Mouse (Mus musculus): ENCODE measurements at regions not wholly inside any gene's neighbourhood (a gene's known extent, or its start where the extent isn't known, plus 50 kb on each side); places are given as distances from the start of the nearest gene placed in this dataset.

DNA sequence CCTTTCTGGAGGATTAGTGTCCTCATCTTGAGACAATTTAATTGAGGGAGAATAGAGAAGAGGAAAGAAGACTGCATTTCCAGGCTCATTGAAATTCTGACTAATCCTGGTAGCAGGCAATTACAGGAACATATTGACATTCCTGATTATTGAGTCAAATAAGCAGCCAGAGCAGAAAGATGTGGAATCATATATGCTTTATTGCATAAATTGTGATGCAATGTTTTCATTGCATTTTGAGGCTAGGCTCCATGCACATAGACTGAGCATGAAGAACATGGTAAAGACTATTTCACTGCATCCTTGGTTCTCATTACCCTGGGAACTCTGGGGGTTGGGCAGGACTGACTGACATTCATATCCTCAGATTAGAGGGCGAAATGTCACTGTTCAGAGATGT, 116.0 kb downstream of the Alg10b start:
- no peaks in the 10 kb centered on the region for H3K27me3 ChIP-seq (ENCODE audit: insufficient read depth, poor library complexity, severe bottlenecking)
- H3K36me3 ChIP-seq = no peaks in the 10 kb centered on the region
- 92% methylated on average over 1 of the region's 1 CpGs for WGBS
- no peaks in the 10 kb centered on the region for H3K9me3 ChIP-seq
- H3K4me3 ChIP-seq = no peak overlapping the region
- H3K27ac ChIP-seq = no peak overlapping the region
- no peaks in the 10 kb centered on the region for H3K4me1 ChIP-seq (replicated peaks)
- no peak for DNase-seq (ENCODE audit: low spot score)

- no peaks in the 10 kb centered on the region for H3K27me3 ChIP-seq (ENCODE audit: insufficient read depth, poor library complexity, severe bottlenecking)
- no peak overlapping the region for H3K4me3 ChIP-seq
- WGBS = 90% methylated on average over 2 of the region's 2 CpGs
- no peaks in the 10 kb centered on the region for H3K36me3 ChIP-seq
- H3K4me1 ChIP-seq (replicated peaks) = peaks cover 3% of the 10 kb centered on the region; the same call in 1 of the 2 replicates
- H3K9me3 ChIP-seq = no peaks in the 10 kb centered on the region
- no peak overlapping the region for H3K27ac ChIP-seq
- no peak for DNase-seq (ENCODE audit: low spot score)
Observed at GRCm38 (mm10) chr15:90341261-90341660, 117.2 kb downstream of the Alg10b start.

- 80% methylated on average over 1 of the region's 1 CpGs for WGBS
- Histone ChIP-seq H3K27ac (no peak overlapping the region), H3K4me1 (replicated peaks) (peaks cover 9% of the 10 kb centered on the region; the same call in 1 of the 2 replicates), H3K27me3 (ENCODE audit: insufficient read depth, poor library complexity, severe bottlenecking) (no peaks in the 10 kb centered on the region), H3K36me3 (no peaks in the 10 kb centered on the region), H3K4me3 (no peak overlapping the region), H3K9me3 (peaks cover 3% of the 10 kb centered on the region; the same call in 1 of the 2 replicates)
- DNase-seq (ENCODE audit: low spot score) = no peak
Observed at GRCm38 (mm10) chr15:90343771-90344170, 119.7 kb downstream of the Alg10b start.

DNA sequence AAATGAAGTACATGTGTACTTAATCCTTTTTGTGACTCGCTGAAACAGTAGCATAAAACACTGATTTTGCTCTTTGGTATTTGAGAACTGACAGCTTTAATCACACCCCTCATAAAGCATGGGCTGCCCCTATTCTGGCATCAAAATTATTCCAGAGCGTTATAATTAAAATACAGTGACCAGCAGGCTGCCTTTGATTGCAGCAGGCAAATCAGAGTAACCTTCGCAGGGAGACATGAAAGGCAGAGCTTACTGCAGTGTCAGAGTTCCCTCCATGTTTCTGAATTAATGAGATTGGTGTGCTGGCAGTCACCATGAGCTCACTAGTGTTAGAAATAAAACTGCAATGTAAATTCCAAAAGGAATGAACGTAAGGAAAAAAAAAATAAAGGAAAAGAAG, 120.8 kb downstream of the Alg10b start:
- peaks cover 9% of the 10 kb centered on the region; the same call in 1 of the 2 replicates for H3K4me1 ChIP-seq (replicated peaks)
- H3K27me3 ChIP-seq (ENCODE audit: insufficient read depth, poor library complexity, severe bottlenecking) = no peaks in the 10 kb centered on the region
- H3K36me3 ChIP-seq = no peaks in the 10 kb centered on the region
- WGBS = 60% methylated on average over 4 of the region's 4 CpGs
- peaks cover 3% of the 10 kb centered on the region; the same call in 1 of the 2 replicates for H3K9me3 ChIP-seq
- DNase-seq (ENCODE audit: low spot score) = no peak
- H3K4me3 ChIP-seq = no peak overlapping the region
- no peak overlapping the region for H3K27ac ChIP-seq

DNA sequence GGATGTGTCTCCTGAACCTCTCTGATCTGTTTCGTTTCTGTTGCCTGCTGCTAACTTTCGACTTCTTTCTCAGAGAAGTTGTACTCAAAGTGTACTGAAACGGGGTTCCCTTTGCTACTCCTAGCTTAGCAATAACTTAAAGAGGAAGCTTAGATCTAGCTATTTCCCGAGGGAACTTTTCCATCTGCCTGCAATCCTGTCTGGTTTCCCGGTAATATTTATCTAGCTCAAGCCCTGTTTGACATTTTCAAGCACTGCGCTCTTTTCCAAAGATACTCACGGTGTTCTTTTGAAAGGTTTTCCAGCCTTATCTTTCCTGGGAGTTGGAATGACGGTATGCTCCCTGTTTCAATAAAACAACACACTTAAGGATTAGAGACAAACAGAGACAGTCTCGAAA, 122.1 kb downstream of the Alg10b start:
- 64% methylated on average over 9 of the region's 9 CpGs for WGBS
- Histone ChIP-seq H3K27ac (no peak overlapping the region), H3K27me3 (ENCODE audit: insufficient read depth, poor library complexity, severe bottlenecking) (no peaks in the 10 kb centered on the region), H3K36me3 (no peaks in the 10 kb centered on the region), H3K4me3 (no peak overlapping the region), H3K4me1 (replicated peaks) (peaks cover 9% of the 10 kb centered on the region; the same call in 1 of the 2 replicates), H3K9me3 (peaks cover 3% of the 10 kb centered on the region; the same call in 1 of the 2 replicates)
- DNase-seq (ENCODE audit: low spot score) = no peak

GRCm38 (mm10) chr15:90346757-90347156, 122.6 kb downstream of the Alg10b start:
- no peak for DNase-seq (ENCODE audit: low spot score)
- H3K27ac ChIP-seq = 0 out of 2 replicates have a peak overlapping the region, but pooled peaks have one; percentile 40
- H3K4me1 ChIP-seq (replicated peaks) = peaks cover 9% of the 10 kb centered on the region; the same call in 1 of the 2 replicates
- no peaks in the 10 kb centered on the region for H3K36me3 ChIP-seq
- no peaks in the 10 kb centered on the region for H3K27me3 ChIP-seq (ENCODE audit: insufficient read depth, poor library complexity, severe bottlenecking)
- H3K4me3 ChIP-seq = no peak overlapping the region
- 80% methylated on average over 9 of the region's 9 CpGs for WGBS
- peaks cover 3% of the 10 kb centered on the region; the same call in 1 of the 2 replicates for H3K9me3 ChIP-seq

GRCm38 (mm10) chr15:90351898-90352297, 127.8 kb downstream of the Alg10b start:
- Histone ChIP-seq H3K4me3 (no peak overlapping the region), H3K4me1 (replicated peaks) (no peaks in the 10 kb centered on the region), H3K36me3 (no peaks in the 10 kb centered on the region), H3K27ac (no peak overlapping the region), H3K27me3 (ENCODE audit: insufficient read depth, poor library complexity, severe bottlenecking) (no peaks in the 10 kb centered on the region), H3K9me3 (peaks cover 3% of the 10 kb centered on the region; the same call in 1 of the 2 replicates)
- WGBS = 88% methylated on average over 3 of the region's 3 CpGs
- DNase-seq (ENCODE audit: low spot score) = no peak

- Histone ChIP-seq H3K4me3 (no peak overlapping the region), H3K27me3 (ENCODE audit: insufficient read depth, poor library complexity, severe bottlenecking) (no peaks in the 10 kb centered on the region), H3K36me3 (no peaks in the 10 kb centered on the region), H3K27ac (no peak overlapping the region), H3K9me3 (peaks cover 3% of the 10 kb centered on the region; the same call in 1 of the 2 replicates), H3K4me1 (replicated peaks) (no peaks in the 10 kb centered on the region)
- no peak for DNase-seq (ENCODE audit: low spot score)
Observed at GRCm38 (mm10) chr15:90365656-90366055, 141.5 kb downstream of the Alg10b start.

DNA sequence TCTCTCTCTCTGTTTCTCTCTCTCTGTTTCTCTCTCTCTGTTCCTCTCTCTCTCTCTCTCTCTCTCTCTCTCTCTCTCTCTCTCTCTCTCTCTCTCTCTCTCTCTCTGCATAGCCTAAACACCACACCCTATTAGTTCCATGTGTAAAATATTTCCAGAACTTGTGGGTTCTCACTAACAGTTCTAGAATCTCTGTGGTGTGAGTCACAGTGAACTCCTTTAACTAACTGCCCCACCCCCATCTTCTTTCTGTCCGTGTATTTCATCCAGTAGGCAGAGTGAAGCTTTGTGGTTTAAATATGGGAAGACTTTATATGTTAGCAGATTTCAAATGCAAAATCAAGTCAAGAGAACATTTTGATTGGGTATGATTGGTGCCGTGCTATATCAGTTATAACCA, 153.8 kb downstream of the Alg10b start:
- no peaks in the 10 kb centered on the region for H3K27me3 ChIP-seq (ENCODE audit: insufficient read depth, poor library complexity, severe bottlenecking)
- H3K4me1 ChIP-seq (replicated peaks) = no peaks in the 10 kb centered on the region
- DNase-seq (ENCODE audit: low spot score) = no peak
- H3K27ac ChIP-seq = no peak overlapping the region
- H3K36me3 ChIP-seq = no peaks in the 10 kb centered on the region
- no peak overlapping the region for H3K4me3 ChIP-seq
- 86% methylated on average over 2 of the region's 2 CpGs for WGBS
- no peaks in the 10 kb centered on the region for H3K9me3 ChIP-seq

- DNase-seq (ENCODE audit: low spot score) = no peak
- Histone ChIP-seq H3K27ac (no peak overlapping the region), H3K9me3 (no peaks in the 10 kb centered on the region), H3K27me3 (ENCODE audit: insufficient read depth, poor library complexity, severe bottlenecking) (no peaks in the 10 kb centered on the region), H3K4me1 (replicated peaks) (peaks cover 20% of the 10 kb centered on the region), H3K4me3 (no peak overlapping the region), H3K36me3 (no peaks in the 10 kb centered on the region)
- WGBS = 84% methylated on average over 3 of the region's 3 CpGs
Observed at GRCm38 (mm10) chr15:90396961-90397360, 172.8 kb downstream of the Alg10b start.

- Histone ChIP-seq H3K36me3 (no peaks in the 10 kb centered on the region), H3K27me3 (ENCODE audit: insufficient read depth, poor library complexity, severe bottlenecking) (no peaks in the 10 kb centered on the region), H3K9me3 (no peaks in the 10 kb centered on the region), H3K27ac (no peak overlapping the region), H3K4me3 (no peak overlapping the region), H3K4me1 (replicated peaks) (peaks cover 20% of the 10 kb centered on the region)
- 92% methylated on average over 2 of the region's 2 CpGs for WGBS
- DNase-seq (ENCODE audit: low spot score) = no peak
Observed at GRCm38 (mm10) chr15:90397691-90398377, 173.7 kb downstream of the Alg10b start.

- Histone ChIP-seq H3K36me3 (no peaks in the 10 kb centered on the region), H3K27ac (no peak overlapping the region), H3K27me3 (ENCODE audit: insufficient read depth, poor library complexity, severe bottlenecking) (no peaks in the 10 kb centered on the region), H3K4me3 (no peak overlapping the region), H3K9me3 (no peaks in the 10 kb centered on the region), H3K4me1 (replicated peaks) (peaks cover 20% of the 10 kb centered on the region)
- DNase-seq (ENCODE audit: low spot score) = no peak
- WGBS = 28% methylated on average over 5 of the region's 5 CpGs
Observed at GRCm38 (mm10) chr15:90400326-90401280, 176.5 kb downstream of the Alg10b start.

DNA sequence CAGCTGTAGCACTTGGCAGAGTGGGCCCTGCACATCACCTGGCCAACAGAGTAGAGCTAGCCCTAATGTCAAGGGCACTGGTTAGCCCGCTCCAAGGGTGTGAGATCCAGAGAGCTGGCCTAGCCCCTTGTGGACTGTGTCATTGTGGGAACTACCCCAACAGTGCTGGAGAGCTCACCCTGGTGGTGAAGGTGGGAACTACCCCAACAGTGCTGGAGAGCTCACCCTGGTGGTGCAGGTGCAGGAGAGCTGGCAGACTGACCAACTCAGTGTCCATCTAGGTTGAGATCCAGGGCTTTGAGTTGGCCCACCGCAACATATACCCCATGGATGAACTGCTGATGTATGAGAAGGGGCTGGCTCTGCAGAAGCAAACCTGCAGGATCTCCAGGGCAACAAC, 196.7 kb downstream of the Alg10b start:
- WGBS = 93% methylated on average over 2 of the region's 2 CpGs

More for the DNA sequence above, 196.7 kb downstream of the Alg10b start:
- no peak overlapping the region for H3K4me3 ChIP-seq
- DNase-seq (ENCODE audit: low spot score) = no peak
- H3K27me3 ChIP-seq (ENCODE audit: insufficient read depth, poor library complexity, severe bottlenecking) = no peaks in the 10 kb centered on the region
- H3K9me3 ChIP-seq = no peaks in the 10 kb centered on the region
- H3K4me1 ChIP-seq (replicated peaks) = peaks cover 17% of the 10 kb centered on the region
- no peaks in the 10 kb centered on the region for H3K36me3 ChIP-seq
- H3K27ac ChIP-seq = no peak overlapping the region
